Mouse (Mus musculus): ENCODE measurements around the gene Sirt4.

GRCm38 (mm10) chr5:115492711-115493335, 8.3 kb upstream of the Sirt4 start:
- no peak for TF ChIP-seq CTCF (IDR thresholded peaks at IDR 0.05; ENCODE audit: low read depth, low read length)
- no peak for TF ChIP-seq POLR2A (IDR thresholded peaks at IDR 0.05; ENCODE audit: extremely low read depth, insufficient read depth, low read length)
